11 mouse cellular contexts compared by ENCODE assay signal in genomic region chr1:190161708-190162465, GRCm38 (mm10). TPM values are rescaled to one million over a fixed set of nuclear protein-coding genes. Genes with fewer than 3 reads are reported as not detected.
DNase-seq lines count a peak whose midpoint lies in the region; ATAC-seq lines count a peak whose summit lies in the region.
"Had no signal": no experiment of that assay in that cellular context is flagged by ENCODE, and none has a peak within 500 bp of the region (broad histone marks: within the 10 kb centered on the region; RNA-seq: fewer than 3 reads in every experiment).

No protein-coding gene starts in this region.

- H3K9ac ChIP-seq in heart, embryonic 16.5 days (ENCODE audit: low read length) = no peak overlapping the region
- no peak overlapping the region for H3K9ac ChIP-seq in midbrain, embryonic 16.5 days (ENCODE audit: low read depth, low read length)
- H3K9ac ChIP-seq in midbrain, embryonic 15.5 days = no peak overlapping the region
- no peak overlapping the region for H3K9ac ChIP-seq in neural tube, embryonic 14.5 days (replicated peaks; ENCODE audit: low read depth, low read length)
- H3K9ac ChIP-seq: liver, embryonic 12.5 days had no signal

- WGBS in heart, embryonic 16.5 days = 64% methylated on average over 19 of the region's 19 CpGs
- 61% methylated on average over 19 of the region's 19 CpGs for WGBS in midbrain, embryonic 16.5 days
- 59% methylated on average over 19 of the region's 19 CpGs for WGBS in midbrain, embryonic 15.5 days
- 60% methylated on average over 19 of the region's 19 CpGs for WGBS in neural tube, embryonic 14.5 days

- H3K4me1 ChIP-seq in heart, embryonic 16.5 days (ENCODE audit: control insufficient read depth, insufficient read depth, low read length) = peaks cover 19% of the 10 kb centered on the region
- H3K4me1 ChIP-seq in midbrain, embryonic 16.5 days (ENCODE audit: control insufficient read depth, insufficient read depth, low read length) = peaks cover 2% of the 10 kb centered on the region; the same call in 1 of the 2 replicates
- H3K4me1 ChIP-seq in midbrain, embryonic 15.5 days = peaks cover 8% of the 10 kb centered on the region; the same call in 1 of the 2 replicates
- H3K4me1 ChIP-seq in neural tube, embryonic 14.5 days (ENCODE audit: control insufficient read depth, insufficient read depth, low read length) = peaks cover 12% of the 10 kb centered on the region; the same call in 1 of the 2 replicates
- H3K4me1 ChIP-seq: liver, embryonic 12.5 days had no signal

- H3K9me3 ChIP-seq in heart, embryonic 16.5 days (replicated peaks; ENCODE audit: control insufficient read depth, low read length) = no peaks in the 10 kb centered on the region
- H3K9me3 ChIP-seq in midbrain, embryonic 16.5 days (replicated peaks; ENCODE audit: control insufficient read depth, low read length, poor library complexity, severe bottlenecking) = no peaks in the 10 kb centered on the region
- no peaks in the 10 kb centered on the region for H3K9me3 ChIP-seq in midbrain, embryonic 15.5 days
- no peaks in the 10 kb centered on the region for H3K9me3 ChIP-seq in neural tube, embryonic 14.5 days (ENCODE audit: control insufficient read depth, low read length)
- H3K9me3 ChIP-seq: liver, embryonic 12.5 days had no signal

- H3K4me2 ChIP-seq in heart, embryonic 16.5 days (ENCODE audit: low read depth, low read length) = peak overlapping the region; percentile 18
- H3K4me2 ChIP-seq in midbrain, embryonic 16.5 days (ENCODE audit: low read length) = 0 out of 2 replicates have a peak overlapping the region, but pooled peaks have one; percentile 14
- no peak overlapping the region; the same call in 1 of the 2 replicates for H3K4me2 ChIP-seq in midbrain, embryonic 15.5 days
- no peak overlapping the region for H3K4me2 ChIP-seq in neural tube, embryonic 14.5 days (ENCODE audit: low read depth, low read length)
- H3K4me2 ChIP-seq: liver, embryonic 12.5 days had no signal

- H3K4me3 ChIP-seq in heart, embryonic 16.5 days (ENCODE audit: low read length) = no peak overlapping the region
- no peak overlapping the region for H3K4me3 ChIP-seq in midbrain, embryonic 16.5 days (ENCODE audit: low read depth, low read length)
- H3K4me3 ChIP-seq in midbrain, embryonic 15.5 days = no peak overlapping the region
- no peak overlapping the region for H3K4me3 ChIP-seq in neural tube, embryonic 14.5 days (ENCODE audit: low read depth, low read length)
- H3K4me3 ChIP-seq: heart, adult 2 months; liver, embryonic 12.5 days had no signal

- ATAC-seq in heart, embryonic 16.5 days (replicated peaks; ENCODE audit: extremely low read depth, insufficient read depth, low FRiP score) = no peak
- no peak for ATAC-seq in midbrain, embryonic 16.5 days
- ATAC-seq in midbrain, embryonic 15.5 days (replicated peaks) = no peak
- peak; percentile 58; the same call in 1 of the 2 replicates for ATAC-seq in neural tube, embryonic 14.5 days (ENCODE audit: low read depth)
- ATAC-seq: liver, embryonic 12.5 days had no signal

- H3K36me3 ChIP-seq in heart, embryonic 16.5 days (ENCODE audit: control insufficient read depth, insufficient read depth) = peaks cover 15% of the 10 kb centered on the region
- no peaks in the 10 kb centered on the region for H3K36me3 ChIP-seq in midbrain, embryonic 16.5 days (ENCODE audit: control insufficient read depth, insufficient read depth, low read length)
- H3K36me3 ChIP-seq in midbrain, embryonic 15.5 days (replicated peaks) = no peaks in the 10 kb centered on the region
- no peaks in the 10 kb centered on the region for H3K36me3 ChIP-seq in neural tube, embryonic 14.5 days (ENCODE audit: control insufficient read depth, insufficient read depth, low read length)

- DNase-seq in heart, adult 9 months (ENCODE audit: low spot score in 2 of 2) = no peak
- peak; percentile 80 for DNase-seq in cerebellum, adult 9-10 months
- no peak for DNase-seq in right cerebral cortex, adult 18-20 months
- no peak for DNase-seq in layer of hippocampus, adult 18-20 months (ENCODE audit: low spot score in 2 of 2)
- DNase-seq: spleen, adult 18-20 months had no signal

- 0 out of 2 replicates have a peak, but pooled peaks cover 3% of the 10 kb centered on the region for H3K27me3 ChIP-seq in heart, embryonic 16.5 days (ENCODE audit: control insufficient read depth, insufficient read depth, low read length)
- 0 out of 2 replicates have a peak, but pooled peaks cover 6% of the 10 kb centered on the region for H3K27me3 ChIP-seq in midbrain, embryonic 16.5 days (ENCODE audit: control insufficient read depth, insufficient read depth, low read depth, low read length)
- H3K27me3 ChIP-seq in midbrain, embryonic 15.5 days (replicated peaks) = 0 out of 2 replicates have a peak, but pooled peaks cover 3% of the 10 kb centered on the region
- no peaks in the 10 kb centered on the region for H3K27me3 ChIP-seq in neural tube, embryonic 14.5 days (ENCODE audit: control insufficient read depth, insufficient read depth, low read length)

- peak overlapping the region; percentile 55 for H3K27ac ChIP-seq in heart, embryonic 16.5 days (ENCODE audit: low read length)
- 0 out of 2 replicates have a peak overlapping the region, but pooled peaks have one; percentile 32 for H3K27ac ChIP-seq in midbrain, embryonic 16.5 days (ENCODE audit: low read length)
- H3K27ac ChIP-seq in midbrain, embryonic 15.5 days = no peak overlapping the region
- no peak overlapping the region for H3K27ac ChIP-seq in neural tube, embryonic 14.5 days (ENCODE audit: low read depth, low read length)
- H3K27ac ChIP-seq: heart, adult 2 months; liver, embryonic 12.5 days had no signal

RNA-seq across cellular contexts. Expression of gene Prox1, which starts 8.6 kb away (rescaled TPM):
- polyA plus RNA-seq in heart, embryonic 16.5 days (2015; fragmentation: Nextera tagmentation; extraction: Ambion mirVana) = 16.4 and 17.7 TPM in 2 replicates
- polyA plus RNA-seq in midbrain, embryonic 16.5 days (2015; fragmentation: Nextera tagmentation; extraction: Ambion mirVana) = 15.9 and 33.5 TPM in 2 replicates
- 11.1 and 14.1 TPM in 2 replicates for polyA plus RNA-seq in midbrain, embryonic 15.5 days (2015; fragmentation: Nextera tagmentation; extraction: Ambion mirVana)
- 15.9 and 17.8 TPM in 2 replicates for polyA plus RNA-seq in neural tube, embryonic 14.5 days (2014; fragmentation: Nextera tagmentation; extraction: Ambion mirVana)
- 10 to 100 TPM; 77.4 to 83.6 TPM for total RNA-seq in layer of hippocampus, adult 18-20 months (2021)

Comparison
In these comparisons a context has a peak if more than half of its experiments do, and no peak if none do; other contexts are left out.
1. H3K27ac ChIP-seq: peak in heart, embryonic 16.5 days (single experiment) and midbrain, embryonic 16.5 days (single experiment); none in midbrain, embryonic 15.5 days (single experiment) and neural tube, embryonic 14.5 days (single experiment).
2. H3K4me2 ChIP-seq: peak in heart, embryonic 16.5 days (single experiment) and midbrain, embryonic 16.5 days (single experiment); none in midbrain, embryonic 15.5 days (single experiment) and neural tube, embryonic 14.5 days (single experiment).